Comparison of ENCODE assay signal across 9 mouse cellular contexts in genomic region chr5:120586741-120587615, GRCm38 (mm10). TPM values are rescaled to one million over a fixed set of nuclear protein-coding genes. Genes with fewer than 3 reads are reported as not detected.
A peak's percentile ranks its signal among the peaks of the same experiment; 100 is the strongest.
DNase-seq lines count a peak whose midpoint lies in the region; ATAC-seq and TF ChIP-seq lines count a peak whose summit lies in the region.
"Had no signal": no experiment of that assay in that cellular context is flagged by ENCODE, and none has a peak within 500 bp of the region (broad histone marks: within the 10 kb centered on the region; RNA-seq: fewer than 3 reads in every experiment).

No protein-coding gene starts in this region.

- no peak for TF ChIP-seq CTCF in left cerebral cortex, adult 2 months (IDR thresholded peaks at IDR 0.05)
- TF ChIP-seq CTCF in cortical plate, adult 2 months (IDR thresholded peaks at IDR 0.05; ENCODE audit: extremely low read depth, insufficient read depth, low read length): no peak

- intact Hi-C loops in left cerebral cortex, adult 2 months (cut with DNase I): loop anchor here (2.0 to 5.0 kb wide), 2 partner anchors 20 to 85 kb away; partner anchors contain the start of gene Plbd2
- intact Hi-C loops in left cerebral cortex, postnatal 4 days (cut with DNase I): no loop called here

- H3K9ac ChIP-seq in heart, embryonic 15.5 days: peak overlapping the region; percentile 86
- no peak overlapping the region; the same call in 1 of the 2 replicates for H3K9ac ChIP-seq in midbrain, embryonic 12.5 days (replicated peaks)

- peak overlapping the region; percentile 89 for H3K4me3 ChIP-seq in left cerebral cortex, adult 2 months
- peak overlapping the region; percentile 72 for H3K4me3 ChIP-seq in cortical plate, adult 2 months (ENCODE audit: insufficient read depth, low read length)
- peak overlapping the region; percentile 91 for H3K4me3 ChIP-seq in heart, embryonic 15.5 days
- peak overlapping the region; percentile 73 for H3K4me3 ChIP-seq in midbrain, embryonic 12.5 days

- H3K4me2 ChIP-seq in heart, embryonic 15.5 days: peak overlapping the region; percentile 97
- H3K4me2 ChIP-seq in midbrain, embryonic 12.5 days (replicated peaks): peak overlapping the region; percentile 70

- H3K4me1 ChIP-seq in cortical plate, adult 2 months (ENCODE audit: control insufficient read depth, insufficient read depth, low read length): no peaks in the 10 kb centered on the region
- peaks cover 31% of the 10 kb centered on the region for H3K4me1 ChIP-seq in heart, embryonic 15.5 days (replicated peaks)
- peaks cover 27% of the 10 kb centered on the region for H3K4me1 ChIP-seq in midbrain, embryonic 12.5 days

- no peak for ATAC-seq in heart, embryonic 15.5 days (replicated peaks; ENCODE audit: insufficient number of reproducible peaks, insufficient read depth, low FRiP score, low read depth)
- no peak for ATAC-seq in midbrain, embryonic 12.5 days (ENCODE audit: low FRiP score, low read depth)

- H3K36me3 ChIP-seq in heart, embryonic 15.5 days: peaks cover 5% of the 10 kb centered on the region; the same call in 1 of the 2 replicates
- H3K36me3 ChIP-seq in midbrain, embryonic 12.5 days: peaks cover 14% of the 10 kb centered on the region

- no peak for DNase-seq in left cerebral cortex, adult 2 months (ENCODE audit: extremely low spot score in 1 of 2, low spot score in 2 of 2)
- no peak for DNase-seq in left cerebral cortex, postnatal 4 days
- DNase-seq in kidney, postnatal 25 days: peak; percentile 78 to 92
- peak; percentile 59 for DNase-seq in thymus, postnatal 4 days
- DNase-seq in adipocyte (ENCODE audit: low spot score): no peak

- no peaks in the 10 kb centered on the region for H3K9me3 ChIP-seq in heart, embryonic 15.5 days (replicated peaks)
- no peaks in the 10 kb centered on the region for H3K9me3 ChIP-seq in midbrain, embryonic 12.5 days

- 0 out of 2 replicates have a peak, but pooled peaks have one; percentile 11 for TF ChIP-seq POLR2A in cortical plate, adult 2 months (IDR thresholded peaks at IDR 0.05; ENCODE audit: extremely low read depth, insufficient read depth, low read length)

- no peaks in the 10 kb centered on the region for H3K27me3 ChIP-seq in heart, embryonic 15.5 days
- peaks cover 16% of the 10 kb centered on the region; the same call in 1 of the 2 replicates for H3K27me3 ChIP-seq in midbrain, embryonic 12.5 days

- H3K27ac ChIP-seq in left cerebral cortex, adult 2 months: peak overlapping the region; percentile 92
- H3K27ac ChIP-seq in cortical plate, adult 2 months (ENCODE audit: insufficient read depth, low read length): 0 out of 2 replicates have a peak overlapping the region, but pooled peaks have one; percentile 2
- H3K27ac ChIP-seq in heart, embryonic 15.5 days: peak overlapping the region; percentile 81
- 0 out of 2 replicates have a peak overlapping the region, but pooled peaks have one; percentile 26 for H3K27ac ChIP-seq in midbrain, embryonic 12.5 days (replicated peaks)

- 6% methylated on average over 17 of the region's 17 CpGs for WGBS in heart, embryonic 15.5 days
- 9% methylated on average over 17 of the region's 17 CpGs for WGBS in midbrain, embryonic 12.5 days

RNA-seq across cellular contexts. Expression of gene Tpcn1, which starts 1.5 kb away (rescaled TPM):
- 10 to 100 TPM; 36.8 to 42.1 TPM for total RNA-seq in left cerebral cortex, adult 2 months (2021)
- total RNA-seq in left cerebral cortex, postnatal 4 days (2021): 10 to 100 TPM; 42.0 to 44.1 TPM
- 37.9 and 40.0 TPM in 2 replicates for polyA plus RNA-seq in cortical plate, adult 2 months (2012; rRNA removed)
- polyA plus RNA-seq in heart, embryonic 15.5 days (2015; fragmentation: Nextera tagmentation; extraction: Ambion mirVana): 12.4 and 16.8 TPM in 2 replicates
- polyA plus RNA-seq in midbrain, embryonic 12.5 days (2016; fragmentation: Nextera tagmentation; extraction: Ambion mirVana): 12.9 and 14.2 TPM in 2 replicates

RNA-seq across cellular contexts. Expression of gene Iqcd, which starts 1.8 kb away (rescaled TPM):
- under 1 TPM; 0.47 to 0.75 TPM for total RNA-seq in left cerebral cortex, adult 2 months (2021)
- under 1 TPM; 0.58 to 0.64 TPM for total RNA-seq in left cerebral cortex, postnatal 4 days (2021)
- 1.5 and 2.5 TPM in 2 replicates for polyA plus RNA-seq in cortical plate, adult 2 months (2012; rRNA removed)
- 0.19 and 0.46 TPM in 2 replicates for polyA plus RNA-seq in heart, embryonic 15.5 days (2015; fragmentation: Nextera tagmentation; extraction: Ambion mirVana)
- 0.60 and 1.7 TPM in 2 replicates for polyA plus RNA-seq in midbrain, embryonic 12.5 days (2016; fragmentation: Nextera tagmentation; extraction: Ambion mirVana)

RNA-seq across cellular contexts. Expression of gene Rita1, which starts 25.4 kb away (rescaled TPM):
- 10 to 100 TPM; 29.5 to 29.9 TPM for total RNA-seq in left cerebral cortex, adult 2 months (2021)
- total RNA-seq in left cerebral cortex, postnatal 4 days (2021): 10 to 100 TPM; 22.7 to 26.0 TPM
- polyA plus RNA-seq in cortical plate, adult 2 months (2012; rRNA removed): 39.6 and 40.8 TPM in 2 replicates
- polyA plus RNA-seq in heart, embryonic 15.5 days (2015; fragmentation: Nextera tagmentation; extraction: Ambion mirVana): 11.0 and 12.7 TPM in 2 replicates
- polyA plus RNA-seq in midbrain, embryonic 12.5 days (2016; fragmentation: Nextera tagmentation; extraction: Ambion mirVana): 15.5 and 16.0 TPM in 2 replicates

RNA-seq across cellular contexts. Expression of gene Ddx54, which starts 25.6 kb away (rescaled TPM):
- 10 to 100 TPM; 38.6 to 41.0 TPM for total RNA-seq in left cerebral cortex, adult 2 months (2021)
- total RNA-seq in left cerebral cortex, postnatal 4 days (2021): 10 to 100 TPM; 52.0 to 55.4 TPM
- polyA plus RNA-seq in cortical plate, adult 2 months (2012; rRNA removed): 30.3 and 31.0 TPM in 2 replicates
- polyA plus RNA-seq in heart, embryonic 15.5 days (2015; fragmentation: Nextera tagmentation; extraction: Ambion mirVana): 23.4 and 32.9 TPM in 2 replicates
- 51.8 and 53.0 TPM in 2 replicates for polyA plus RNA-seq in midbrain, embryonic 12.5 days (2016; fragmentation: Nextera tagmentation; extraction: Ambion mirVana)

RNA-seq across cellular contexts. Expression of gene Cfap73, which starts 47.1 kb away (rescaled TPM):
- under 1 TPM in 1 of 2 experiments, not detected in 1; 0.52 TPM for total RNA-seq in left cerebral cortex, adult 2 months (2021)
- total RNA-seq in left cerebral cortex, postnatal 4 days (2021): under 1 TPM in 1 of 2 experiments, not detected in 1; 0.40 TPM
- 0.10 and 0.19 TPM in 2 replicates for polyA plus RNA-seq in cortical plate, adult 2 months (2012; rRNA removed)
- 0.15 TPM in 1 of 2 replicates, not detected in the other for polyA plus RNA-seq in heart, embryonic 15.5 days (2015; fragmentation: Nextera tagmentation; extraction: Ambion mirVana)
- polyA plus RNA-seq in midbrain, embryonic 12.5 days (2016; fragmentation: Nextera tagmentation; extraction: Ambion mirVana): not detected in 2 replicates
- total RNA-seq: left cerebral cortex, adult 18-20 months had no signal

Comparison
In these comparisons a context has a peak if more than half of its experiments do, and no peak if none do; other contexts are left out.
1. DNase-seq: peak in kidney, postnatal 25 days (2 of 2) and thymus, postnatal 4 days (single experiment); none in left cerebral cortex, adult 2 months (0 of 2), left cerebral cortex, postnatal 4 days (single experiment) and adipocyte (single experiment).
2. H3K27ac ChIP-seq: peak in every context shown above with its lines; median percentile 92 in left cerebral cortex, adult 2 months; 81 in heart, embryonic 15.5 days; 26 in midbrain, embryonic 12.5 days; 2 in cortical plate, adult 2 months.
3. Peak in every context shown above with its lines, with median percentiles within 50 percentile points of each other: H3K4me3 ChIP-seq.